Mouse (Mus musculus) heart, adult 2 months (tissue): ENCODE results near the gene Dcaf6.

ENCODE experiments used
- CTCF ChIP-seq: fragments of 200-600 bp; IDR thresholded peaks from 2 replicates; pipeline ENCODE4 v1.8.1; 2022; ENCODE audit warnings: antibody characterized with exemption, mild to moderate bottlenecking, moderate library complexity
- POLR2A ChIP-seq: fragments of 200-500 bp; IDR thresholded peaks from 2 replicates; pipeline ENCODE4 v1.6.1; 2011; ENCODE audit warnings: mild to moderate bottlenecking, low read depth, low read length, control low read depth; ENCODE audit not compliant: insufficient read depth

DNA sequence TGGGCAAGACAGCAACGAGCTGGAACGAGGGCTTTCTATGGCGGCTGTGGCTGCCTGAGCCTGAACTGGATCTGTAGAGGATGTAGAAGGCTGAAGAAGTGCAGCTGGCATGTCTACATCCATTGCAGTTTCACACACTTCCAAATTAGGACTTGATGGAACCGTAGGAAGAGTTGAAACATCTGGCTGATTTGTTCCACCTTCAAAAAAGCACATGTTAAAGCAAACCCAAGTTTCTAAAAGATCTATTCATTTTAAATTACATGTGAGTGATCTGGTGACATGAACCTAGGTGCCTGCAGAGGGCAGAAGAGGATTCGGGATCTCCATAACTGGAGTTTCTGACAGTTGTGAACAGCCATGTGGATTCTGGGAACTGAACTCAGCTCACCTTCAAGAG is 71.6 kb downstream of the Dcaf6 start:
- TF ChIP-seq CTCF (peak; percentile 76), POLR2A (no peak)
